Mouse (Mus musculus) liver, postnatal 0 days (tissue): ENCODE measurements around the gene Fto. TPM values are rescaled to one million over a fixed set of nuclear protein-coding genes. Genes with fewer than 3 reads are reported as not detected.

Experiments
- ATAC-seq: fragments of 200-750 bp; cut with Nextera tagmentation; 2 replicates; pipeline ENCODE4 v1.8.0; 2017; ENCODE audit warnings: mild to moderate bottlenecking, moderate library complexity
- DNase-seq: peaks from one replicate; pipeline ENCODE4 v3.0.0-alpha.2; 2016
- H3K27ac ChIP-seq: fragments of 300-500 bp; sonication (generic); 2 replicates; pipeline ENCODE4 v1.5.1; 2014; ENCODE audit warnings: antibody characterized with exemption, moderate library complexity, mild to moderate bottlenecking, low read depth
- H3K27me3 ChIP-seq: fragments of 300-500 bp; sonication (generic); 2 replicates; pipeline ENCODE4 v1.6.1; 2014; ENCODE audit warnings: low read length, control low read depth, mixed read lengths; ENCODE audit not compliant: insufficient read depth
- H3K36me3 ChIP-seq: fragments of 300-500 bp; sonication (generic); replicated peaks from 2 replicates; pipeline ENCODE4 v1.6.1; 2014; ENCODE audit warnings: mild to moderate bottlenecking, control low read depth, low read length, moderate library complexity, mixed read lengths; ENCODE audit not compliant: insufficient read depth
- H3K4me1 ChIP-seq: fragments of 300-500 bp; sonication (generic); 2 replicates; pipeline ENCODE4 v1.6.1; 2014; ENCODE audit warnings: antibody characterized with exemption, mild to moderate bottlenecking, control low read depth; ENCODE audit not compliant: insufficient read depth
- H3K4me2 ChIP-seq: fragments of 300-500 bp; sonication (generic); 2 replicates; pipeline ENCODE4 v1.6.1; 2014; ENCODE audit warnings: low read depth, mild to moderate bottlenecking, low read length, moderate library complexity, mixed read lengths
- H3K4me3 ChIP-seq: fragments of 300-500 bp; sonication (generic); 2 replicates; pipeline ENCODE4 v1.5.1; 2014; ENCODE audit warnings: low read depth, low read length
- H3K9ac ChIP-seq: fragments of 300-500 bp; sonication (generic); replicated peaks from 2 replicates; pipeline ENCODE4 v1.6.1; 2014; ENCODE audit warnings: mild to moderate bottlenecking, moderate library complexity
- H3K9me3 ChIP-seq: fragments of 300-500 bp; sonication (generic); 2 replicates; pipeline ENCODE4 v1.6.1; 2016; ENCODE audit warnings: mild to moderate bottlenecking, control low read depth, low read length, mixed read lengths
- CTCF ChIP-seq: sonication (generic); IDR thresholded peaks from 2 replicates; pipeline ENCODE4 v1.5.1; 2016; ENCODE audit warnings: antibody characterized with exemption, low read depth
- EP300 ChIP-seq: IDR thresholded peaks from 2 replicates; pipeline ENCODE4 v1.6.1; 2016; ENCODE audit warnings: antibody characterized with exemption, low read depth, mild to moderate bottlenecking
- WGBS: fragments of 180-500 bp; shearing (Covaris S2); extraction: QIAGEN DNeasy Blood & Tissue Kit; methylation state at CpG from one replicate; pipeline ENCODE4 v1.1.7; 2014; ENCODE audit not compliant: insufficient replicate concordance; 5-methylcytosine and 5-hydroxymethylcytosine counted together
- polyA plus RNA-seq: library from polyadenylated mRNA; unstranded; fragments of >200 nt; fragmentation: Nextera tagmentation; extraction: Ambion mirVana; gene quantifications from 2 replicates; pipeline ENCODE4 v1.2.1, GENCODE M21; 2015

Fto gene
- polyA plus RNA-seq, 1 experiment from 2014 or later = 10.8 TPM

GRCm38 (mm10) chr8:91370899-91371298, 57.6 kb downstream of the Fto start:
- WGBS = 47% methylated on average over 12 of the region's 12 CpGs
- no peaks in the 10 kb centered on the region for H3K27me3 ChIP-seq
- DNase-seq (no peak), ATAC-seq (no peak)
- no peaks in the 10 kb centered on the region for H3K36me3 ChIP-seq
- no peaks in the 10 kb centered on the region for H3K9me3 ChIP-seq
- peaks cover 30% of the 10 kb centered on the region for H3K4me1 ChIP-seq
- no peak overlapping the region; the same call in 1 of the 2 replicates for H3K4me3 ChIP-seq
- peak overlapping the region; percentile 38 for H3K4me2 ChIP-seq
- H3K27ac ChIP-seq = peak overlapping the region; percentile 66
- TF ChIP-seq CTCF (no peak), EP300 (no peak)
- H3K9ac ChIP-seq = no peak overlapping the region; the same call in 1 of the 2 replicates

DNA sequence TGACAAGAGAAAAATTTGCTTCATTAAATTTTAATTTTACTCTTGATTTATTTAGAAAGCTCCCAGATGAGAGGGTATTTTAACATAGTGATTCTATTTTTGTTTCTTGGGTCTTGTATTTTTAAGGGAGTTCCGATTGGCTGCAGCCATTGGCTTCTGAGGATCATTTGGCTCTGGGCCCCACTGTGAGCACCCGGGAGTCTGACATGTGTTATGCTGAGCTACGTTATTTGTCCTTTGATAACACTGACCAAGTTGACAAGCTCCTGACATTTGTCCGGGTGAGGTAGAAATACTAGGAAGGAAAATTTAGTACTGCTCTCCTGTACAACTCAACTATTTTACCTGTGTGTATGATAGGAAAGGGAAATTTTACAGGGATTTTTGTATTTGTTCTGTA, 58.7 kb downstream of the Fto start:
- ATAC-seq (no peak), DNase-seq (no peak)
- H3K9me3 ChIP-seq = no peaks in the 10 kb centered on the region
- H3K27ac ChIP-seq = no peak overlapping the region
- no peak overlapping the region for H3K4me2 ChIP-seq
- H3K9ac ChIP-seq = no peak overlapping the region
- H3K4me1 ChIP-seq = peaks cover 39% of the 10 kb centered on the region
- 46% methylated on average over 4 of the region's 4 CpGs for WGBS
- no peak overlapping the region for H3K4me3 ChIP-seq
- H3K27me3 ChIP-seq = no peaks in the 10 kb centered on the region
- H3K36me3 ChIP-seq = no peaks in the 10 kb centered on the region
- TF ChIP-seq EP300 (no peak), CTCF (no peak)

DNA sequence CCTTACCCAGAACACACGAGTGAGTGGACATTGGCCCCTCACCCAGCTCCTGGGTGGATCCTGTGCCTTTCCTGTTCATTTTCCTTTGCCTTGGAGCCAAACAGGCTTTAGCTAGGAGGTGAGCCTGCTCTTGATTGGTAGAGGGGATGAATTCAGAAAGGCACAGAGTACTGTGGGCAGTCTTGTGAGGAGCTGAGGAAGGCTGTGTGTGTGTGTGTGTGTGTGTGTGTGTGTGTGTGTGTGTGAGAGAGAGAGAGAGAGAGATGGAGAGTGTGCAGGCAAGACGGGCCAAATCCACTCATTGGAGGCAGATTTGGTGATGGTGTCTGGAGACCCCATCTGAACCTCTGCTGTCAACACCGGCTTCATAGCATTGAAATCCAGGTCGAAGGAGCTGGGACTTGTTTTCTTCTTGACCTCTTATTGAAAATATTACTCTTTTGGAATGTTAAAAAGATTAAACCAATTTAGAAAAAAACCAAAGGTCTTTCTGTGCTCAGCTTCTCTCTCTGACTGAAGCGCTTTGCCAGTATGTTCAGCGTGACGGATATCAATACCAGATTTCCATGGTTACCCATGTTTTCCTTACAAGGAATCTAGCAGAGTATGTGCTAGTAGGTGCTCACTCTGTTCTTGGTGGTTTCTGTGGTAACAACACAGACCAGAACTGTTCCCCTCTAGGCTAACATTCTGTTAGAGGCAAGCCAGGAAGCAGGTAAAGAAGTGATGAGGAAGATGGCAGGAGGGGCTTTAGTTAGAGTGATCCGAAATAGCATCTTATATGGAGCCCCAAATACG, 59.7 kb downstream of the Fto start:
- Histone ChIP-seq H3K4me2 (no peak overlapping the region), H3K9ac (no peak overlapping the region), H3K4me1 (peaks cover 49% of the 10 kb centered on the region), H3K4me3 (no peak overlapping the region), H3K27ac (no peak overlapping the region), H3K27me3 (no peaks in the 10 kb centered on the region), H3K36me3 (no peaks in the 10 kb centered on the region), H3K9me3 (no peaks in the 10 kb centered on the region)
- ATAC-seq (no peak), DNase-seq (no peak)
- WGBS = 74% methylated on average over 9 of the region's 9 CpGs
- TF ChIP-seq CTCF (no peak), EP300 (no peak)

DNA sequence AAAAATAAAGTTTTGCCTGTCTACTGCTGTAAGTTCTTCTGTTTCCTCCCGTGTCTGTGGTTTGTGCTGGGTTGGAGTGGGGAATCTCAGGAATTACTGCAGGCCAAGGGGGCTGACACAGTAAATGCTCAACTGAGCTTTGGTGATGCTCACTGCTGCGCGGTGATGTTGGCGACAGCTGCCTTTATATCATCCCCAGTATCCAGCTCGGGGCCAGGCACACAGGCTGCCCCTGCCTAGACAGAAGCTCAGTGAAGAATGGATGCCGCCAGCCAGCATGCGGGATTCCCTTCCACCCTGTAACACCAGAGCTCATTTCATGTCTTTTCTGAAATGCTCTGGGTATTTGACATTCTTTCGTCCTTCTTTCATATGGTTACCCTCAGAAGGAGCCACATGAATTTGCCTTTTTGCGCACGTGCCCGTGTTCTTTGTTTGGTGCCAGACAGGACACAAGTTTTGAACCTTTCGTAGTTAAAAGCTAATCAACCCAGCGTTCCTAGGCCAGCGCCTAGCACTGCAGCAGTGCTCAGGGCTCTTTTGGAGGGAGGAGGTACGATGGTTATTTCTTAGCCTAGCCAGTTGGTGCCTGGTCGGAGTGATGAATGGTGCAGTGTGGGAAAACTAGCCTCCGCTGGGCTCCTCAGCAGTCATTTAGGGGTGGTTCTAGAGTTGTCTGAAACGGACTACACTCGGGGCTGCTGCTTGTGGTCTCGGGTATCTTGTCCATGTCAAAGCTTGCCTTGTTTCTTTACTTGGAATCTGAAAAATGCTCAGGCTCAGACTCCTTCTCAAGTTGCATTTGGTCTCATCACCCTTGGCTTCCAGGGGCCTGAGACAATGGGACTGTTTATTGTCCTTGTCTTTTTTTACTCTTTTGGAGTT, 62.0 kb downstream of the Fto start:
- Histone ChIP-seq H3K36me3 (no peaks in the 10 kb centered on the region), H3K9ac (no peak overlapping the region), H3K9me3 (no peaks in the 10 kb centered on the region), H3K4me2 (no peak overlapping the region), H3K4me3 (no peak overlapping the region), H3K4me1 (peaks cover 52% of the 10 kb centered on the region), H3K27ac (no peak overlapping the region), H3K27me3 (no peaks in the 10 kb centered on the region)
- TF ChIP-seq CTCF (no peak), EP300 (no peak)
- WGBS = 76% methylated on average over 20 of the region's 20 CpGs
- ATAC-seq (no peak), DNase-seq (no peak)

GRCm38 (mm10) chr8:91376785-91377184, 63.5 kb downstream of the Fto start:
- H3K9ac ChIP-seq = 0 out of 2 replicates have a peak overlapping the region, but pooled peaks have one; percentile 23
- ATAC-seq (no peak), DNase-seq (no peak)
- no peak overlapping the region for H3K4me3 ChIP-seq
- peak overlapping the region; percentile 4; the same call in 1 of the 2 replicates for H3K27ac ChIP-seq
- no peaks in the 10 kb centered on the region for H3K36me3 ChIP-seq
- no peak for TF ChIP-seq EP300
- TF ChIP-seq CTCF = no peak
- H3K9me3 ChIP-seq = no peaks in the 10 kb centered on the region
- WGBS = 24% methylated on average over 11 of the region's 11 CpGs
- H3K27me3 ChIP-seq = no peaks in the 10 kb centered on the region
- H3K4me1 ChIP-seq = peaks cover 50% of the 10 kb centered on the region
- peak overlapping the region; percentile 43 for H3K4me2 ChIP-seq

GRCm38 (mm10) chr8:91377275-91377674, 64.0 kb downstream of the Fto start:
- no peaks in the 10 kb centered on the region for H3K36me3 ChIP-seq
- DNase-seq (no peak), ATAC-seq (no peak)
- H3K27me3 ChIP-seq = no peaks in the 10 kb centered on the region
- WGBS = 56% methylated on average over 6 of the region's 6 CpGs
- peaks cover 48% of the 10 kb centered on the region for H3K4me1 ChIP-seq
- H3K4me3 ChIP-seq = no peak overlapping the region
- peak overlapping the region; percentile 11; the same call in 1 of the 2 replicates for H3K27ac ChIP-seq
- H3K9ac ChIP-seq = no peak overlapping the region
- no peak overlapping the region for H3K4me2 ChIP-seq
- TF ChIP-seq CTCF = no peak
- no peak for TF ChIP-seq EP300
- no peaks in the 10 kb centered on the region for H3K9me3 ChIP-seq
